Mouse (Mus musculus) embryonic facial prominence, embryonic 13.5 days (tissue): ENCODE results near the gene Gng8. TPM values are rescaled to one million over a fixed set of nuclear protein-coding genes. Genes with fewer than 3 reads are reported as not detected.

Source experiments
- ATAC-seq: fragments of 200-750 bp; cut with Nextera tagmentation; 2 replicates; pipeline ENCODE4 v1.8.0; 2017; ENCODE audit warnings: low read depth; ENCODE audit not compliant: insufficient number of reproducible peaks, insufficient read depth, low FRiP score, low TSS enrichment
- H3K27ac ChIP-seq: fragments of 300-500 bp; sonication (generic); 2 replicates; pipeline ENCODE4 v1.5.1; 2015; ENCODE audit warnings: moderate library complexity, mild to moderate bottlenecking, inconsistent platforms
- H3K27me3 ChIP-seq: fragments of 300-500 bp; sonication (generic); 2 replicates; pipeline ENCODE4 v1.6.1; 2015; ENCODE audit warnings: mild to moderate bottlenecking, inconsistent platforms
- H3K36me3 ChIP-seq: fragments of 300-500 bp; sonication (generic); 2 replicates; pipeline ENCODE4 v1.6.1; 2015; ENCODE audit warnings: mild to moderate bottlenecking, inconsistent platforms
- H3K4me1 ChIP-seq: fragments of 300-500 bp; sonication (generic); 2 replicates; pipeline ENCODE4 v1.6.1; 2015; ENCODE audit warnings: inconsistent platforms
- H3K4me2 ChIP-seq: fragments of 300-500 bp; sonication (generic); 2 replicates; pipeline ENCODE4 v1.6.1; 2015; ENCODE audit warnings: moderate library complexity, mild to moderate bottlenecking, inconsistent platforms
- H3K4me3 ChIP-seq: fragments of 300-500 bp; sonication (generic); 2 replicates; pipeline ENCODE4 v1.5.1; 2015; ENCODE audit warnings: mild to moderate bottlenecking, inconsistent platforms
- H3K9ac ChIP-seq: fragments of 300-500 bp; sonication (generic); 2 replicates; pipeline ENCODE4 v1.6.1; 2015; ENCODE audit warnings: mild to moderate bottlenecking, inconsistent platforms
- H3K9me3 ChIP-seq: fragments of 300-500 bp; sonication (generic); 2 replicates; pipeline ENCODE4 v1.6.1; 2016; ENCODE audit warnings: inconsistent platforms
- WGBS: fragments of 180-500 bp; shearing (Covaris S2); methylation state at CpG from one replicate; pipeline ENCODE4 v1.1.7; 2015; ENCODE audit warnings: mixed read lengths; 5-methylcytosine and 5-hydroxymethylcytosine counted together
- polyA plus RNA-seq: library from polyadenylated mRNA; unstranded; fragments of >200 nt; fragmentation: Nextera tagmentation; extraction: Ambion mirVana; gene quantifications from 2 replicates; pipeline ENCODE4 v1.2.1, GENCODE M21; 2015

Gene Gng8
- polyA plus RNA-seq, 1 experiment from 2014 or later = 19.9 TPM

- 6% methylated on average over 5 of the region's 6 CpGs for WGBS
- Histone ChIP-seq H3K36me3 (0 out of 2 replicates have a peak, but pooled peaks cover 4% of the 10 kb centered on the region), H3K4me2 (peak overlapping the region; percentile 72), H3K4me1 (peaks cover 60% of the 10 kb centered on the region), H3K9me3 (no peaks in the 10 kb centered on the region), H3K27me3 (peaks cover 9% of the 10 kb centered on the region; the same call in 1 of the 2 replicates), H3K27ac (no peak overlapping the region), H3K4me3 (peak overlapping the region; percentile 30), H3K9ac (peak overlapping the region; percentile 61; the same call in 1 of the 2 replicates)
- ATAC-seq = no peak
Measured at GRCm38 (mm10) chr7:16893612-16894011, 2.0 kb downstream of the Gng8 start.

DNA sequence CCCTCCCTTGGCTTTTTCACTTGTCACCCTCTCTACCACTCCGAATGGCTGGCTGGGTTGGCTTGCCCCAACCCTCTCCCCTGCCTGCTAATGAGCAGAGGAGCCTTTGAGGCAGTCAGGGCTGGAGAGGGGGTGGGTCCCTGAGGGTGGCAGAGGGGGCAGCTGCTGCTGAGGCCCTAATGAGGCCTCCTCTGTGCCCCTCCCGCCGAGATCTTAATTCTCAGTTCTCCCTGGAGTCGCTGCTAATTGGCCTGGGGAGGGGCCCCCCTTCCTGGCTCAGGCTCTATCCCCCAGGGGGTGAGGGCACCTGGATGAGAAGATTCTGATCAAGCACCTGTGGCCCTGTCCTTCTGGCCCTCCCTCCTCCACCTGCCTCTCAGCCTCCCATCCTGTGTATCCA is 2.7 kb downstream of the Gng8 start:
- peaks cover 63% of the 10 kb centered on the region for H3K4me1 ChIP-seq
- H3K27ac ChIP-seq = peak overlapping the region; percentile 23; the same call in 1 of the 2 replicates
- WGBS = 3% methylated on average over 4 of the region's 4 CpGs
- H3K27me3 ChIP-seq = peaks cover 9% of the 10 kb centered on the region; the same call in 1 of the 2 replicates
- 0 out of 2 replicates have a peak, but pooled peaks cover 4% of the 10 kb centered on the region for H3K36me3 ChIP-seq
- H3K9ac ChIP-seq = 0 out of 2 replicates have a peak overlapping the region, but pooled peaks have one; percentile 55
- H3K4me2 ChIP-seq = peak overlapping the region; percentile 72
- ATAC-seq = no peak
- H3K9me3 ChIP-seq = no peaks in the 10 kb centered on the region
- peak overlapping the region; percentile 30 for H3K4me3 ChIP-seq

DNA sequence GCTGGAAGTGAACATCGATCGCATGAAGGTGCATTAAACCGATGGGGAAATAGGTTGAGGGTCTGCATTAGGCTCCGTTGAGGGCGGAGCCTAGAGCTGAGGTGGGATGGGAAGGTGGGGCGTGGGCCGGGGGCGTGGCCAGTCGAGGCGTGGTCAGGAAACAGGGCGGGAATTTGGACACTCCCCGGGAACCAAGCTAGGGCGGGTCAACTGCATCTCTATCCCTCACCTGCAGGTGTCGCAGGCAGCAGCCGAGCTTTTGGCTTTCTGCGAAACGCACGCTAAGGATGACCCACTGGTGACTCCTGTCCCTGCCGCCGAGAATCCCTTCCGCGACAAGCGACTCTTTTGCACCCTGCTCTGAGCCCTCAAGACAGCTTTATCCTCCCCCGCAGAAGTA is 3.4 kb downstream of the Gng8 start:
- H3K9me3 ChIP-seq = no peaks in the 10 kb centered on the region
- WGBS = 1% methylated on average over 24 of the region's 24 CpGs
- H3K36me3 ChIP-seq = 0 out of 2 replicates have a peak, but pooled peaks cover 4% of the 10 kb centered on the region
- H3K4me1 ChIP-seq = peaks cover 64% of the 10 kb centered on the region
- peak overlapping the region; percentile 30 for H3K4me3 ChIP-seq
- H3K27me3 ChIP-seq = peaks cover 9% of the 10 kb centered on the region; the same call in 1 of the 2 replicates
- ATAC-seq = no peak
- peak overlapping the region; percentile 55; the same call in 1 of the 2 replicates for H3K27ac ChIP-seq
- peak overlapping the region; percentile 72 for H3K4me2 ChIP-seq
- 0 out of 2 replicates have a peak overlapping the region, but pooled peaks have one; percentile 55 for H3K9ac ChIP-seq

DNA sequence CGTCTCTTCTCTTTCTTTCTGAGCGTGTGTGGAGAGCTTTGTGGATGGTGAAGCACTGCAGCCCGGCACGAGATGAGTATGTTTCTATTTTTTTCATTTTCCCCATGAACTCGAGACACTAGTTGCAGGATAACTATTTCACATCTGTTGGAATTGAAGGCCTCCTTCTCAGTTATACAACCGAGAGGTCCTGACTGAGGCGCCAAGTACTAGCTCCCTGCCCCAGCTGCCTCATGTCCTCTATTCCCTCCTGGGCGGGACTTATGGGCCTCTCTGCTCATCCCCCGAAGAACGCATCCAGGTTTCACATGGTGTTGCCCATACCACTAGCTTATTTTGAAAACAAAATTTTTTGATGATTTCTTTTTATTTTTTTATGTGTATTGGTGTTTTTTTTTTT is 3.9 kb downstream of the Gng8 start:
- H3K9ac ChIP-seq = 0 out of 2 replicates have a peak overlapping the region, but pooled peaks have one; percentile 55
- peak overlapping the region; percentile 30 for H3K4me3 ChIP-seq
- H3K36me3 ChIP-seq = 0 out of 2 replicates have a peak, but pooled peaks cover 4% of the 10 kb centered on the region
- peak overlapping the region; percentile 72 for H3K4me2 ChIP-seq
- H3K27me3 ChIP-seq = peaks cover 9% of the 10 kb centered on the region; the same call in 1 of the 2 replicates
- WGBS = 27% methylated on average over 10 of the region's 10 CpGs
- peaks cover 64% of the 10 kb centered on the region for H3K4me1 ChIP-seq
- no peak for ATAC-seq
- H3K9me3 ChIP-seq = no peaks in the 10 kb centered on the region
- H3K27ac ChIP-seq = no peak overlapping the region

DNA sequence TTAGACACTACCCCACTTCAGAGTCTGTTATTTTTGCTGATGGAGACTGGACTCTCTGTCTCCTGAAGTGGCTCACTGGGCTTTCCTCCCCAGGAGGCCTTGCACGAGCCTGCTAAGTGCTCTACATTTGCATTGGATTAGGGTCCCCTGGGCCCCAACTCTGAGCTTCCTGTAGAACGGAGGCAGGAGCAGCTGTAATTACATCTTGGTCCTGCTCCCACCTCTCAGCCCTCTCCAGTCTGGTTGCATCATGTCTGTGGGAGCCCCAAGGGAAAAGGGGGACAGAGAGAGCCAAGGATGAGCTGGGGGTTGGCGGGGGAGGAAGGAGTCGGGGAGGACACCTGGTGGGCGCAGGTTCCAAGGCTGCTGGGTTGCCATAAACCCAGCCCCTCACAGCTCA is 8.9 kb downstream of the Gng8 start:
- H3K4me3 ChIP-seq = no peak overlapping the region
- ATAC-seq = no peak
- H3K4me2 ChIP-seq = no peak overlapping the region
- WGBS = 12% methylated on average over 5 of the region's 5 CpGs
- H3K27ac ChIP-seq = no peak overlapping the region
- H3K36me3 ChIP-seq = 0 out of 2 replicates have a peak, but pooled peaks cover 4% of the 10 kb centered on the region
- 0 out of 2 replicates have a peak overlapping the region, but pooled peaks have one; percentile 36 for H3K9ac ChIP-seq
- H3K27me3 ChIP-seq = no peaks in the 10 kb centered on the region
- H3K9me3 ChIP-seq = no peaks in the 10 kb centered on the region
- peaks cover 35% of the 10 kb centered on the region for H3K4me1 ChIP-seq

GRCm38 (mm10) chr7:16903439-16903955 is 11.9 kb downstream of the Gng8 start:
- no peaks in the 10 kb centered on the region for H3K9me3 ChIP-seq
- no peak overlapping the region for H3K9ac ChIP-seq
- WGBS = 86% methylated on average over 2 of the region's 2 CpGs
- H3K27me3 ChIP-seq = no peaks in the 10 kb centered on the region
- H3K4me3 ChIP-seq = no peak overlapping the region
- peaks cover 55% of the 10 kb centered on the region for H3K4me1 ChIP-seq
- ATAC-seq = no peak
- no peaks in the 10 kb centered on the region for H3K36me3 ChIP-seq
- no peak overlapping the region for H3K27ac ChIP-seq
- no peak overlapping the region for H3K4me2 ChIP-seq

- H3K4me3 ChIP-seq = no peak overlapping the region
- no peak overlapping the region for H3K4me2 ChIP-seq
- no peak for ATAC-seq
- no peak overlapping the region for H3K27ac ChIP-seq
- WGBS = 50% methylated on average over 9 of the region's 10 CpGs
- H3K4me1 ChIP-seq = peaks cover 59% of the 10 kb centered on the region
- no peak overlapping the region for H3K9ac ChIP-seq
- H3K27me3 ChIP-seq = no peaks in the 10 kb centered on the region
- no peaks in the 10 kb centered on the region for H3K9me3 ChIP-seq
- no peaks in the 10 kb centered on the region for H3K36me3 ChIP-seq
Measured at GRCm38 (mm10) chr7:16904120-16904675, 12.6 kb downstream of the Gng8 start.

GRCm38 (mm10) chr7:16905491-16906021 is 14.0 kb downstream of the Gng8 start:
- Histone ChIP-seq H3K4me1 (peaks cover 49% of the 10 kb centered on the region), H3K4me3 (no peak overlapping the region), H3K4me2 (no peak overlapping the region), H3K27me3 (no peaks in the 10 kb centered on the region), H3K9me3 (no peaks in the 10 kb centered on the region), H3K27ac (no peak overlapping the region), H3K9ac (no peak overlapping the region), H3K36me3 (no peaks in the 10 kb centered on the region)
- ATAC-seq = no peak
- WGBS = 44% methylated on average over 9 of the region's 9 CpGs

GRCm38 (mm10) chr7:16906281-16906680 is 14.7 kb downstream of the Gng8 start, which contains the start of gene Ptgir:
TSS of gene Ptgir (plus strand) at chr7:16906490.
- no peaks in the 10 kb centered on the region for H3K27me3 ChIP-seq
- 0 out of 2 replicates have a peak within 1 kb of the TSS, but pooled peaks have one; percentile 40 for H3K9ac ChIP-seq
- WGBS = under 1% methylated on average over 6 of the region's 6 CpGs
- ATAC-seq = no peak
- no peaks in the 10 kb centered on the region for H3K9me3 ChIP-seq
- peak within 1 kb of the TSS; percentile 7; the same call in 1 of the 2 replicates for H3K4me2 ChIP-seq
- H3K27ac ChIP-seq = no peak within 1 kb of the TSS
- H3K4me1 ChIP-seq = peaks cover 46% of the 10 kb centered on the region
- no peak within 1 kb of the TSS for H3K4me3 ChIP-seq
- H3K36me3 ChIP-seq = no peaks in the 10 kb centered on the region

DNA sequence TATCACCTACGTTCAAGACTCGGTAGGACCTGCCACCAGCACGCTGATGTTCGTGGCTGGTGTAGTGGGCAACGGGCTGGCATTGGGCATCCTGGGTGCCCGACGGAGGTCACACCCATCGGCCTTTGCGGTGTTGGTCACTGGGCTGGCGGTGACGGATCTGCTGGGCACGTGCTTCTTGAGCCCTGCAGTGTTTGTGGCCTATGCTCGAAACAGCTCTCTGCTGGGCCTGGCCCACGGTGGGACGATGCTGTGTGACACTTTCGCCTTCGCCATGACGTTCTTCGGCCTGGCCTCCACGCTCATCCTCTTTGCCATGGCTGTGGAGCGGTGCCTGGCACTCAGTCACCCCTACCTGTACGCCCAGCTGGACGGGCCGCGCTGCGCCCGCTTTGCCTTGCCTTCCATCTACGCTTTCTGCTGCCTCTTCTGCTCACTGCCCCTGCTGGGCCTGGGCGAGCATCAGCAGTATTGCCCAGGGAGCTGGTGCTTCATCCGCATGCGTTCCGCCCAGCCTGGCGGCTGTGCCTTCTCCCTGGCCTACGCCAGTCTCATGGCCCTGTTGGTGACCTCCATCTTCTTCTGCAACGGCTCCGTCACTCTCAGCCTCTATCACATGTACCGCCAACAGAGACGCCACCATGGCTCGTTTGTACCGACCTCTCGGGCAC is 15.4 kb downstream of the Gng8 start:
- 0 out of 2 replicates have a peak overlapping the region, but pooled peaks have one; percentile 40 for H3K9ac ChIP-seq

GRCm38 (mm10) chr7:16907842-16908241 is 16.3 kb downstream of the Gng8 start:
- H3K4me3 ChIP-seq = no peak overlapping the region
- H3K9me3 ChIP-seq = no peaks in the 10 kb centered on the region
- 73% methylated on average over 7 of the region's 7 CpGs for WGBS
- peaks cover 44% of the 10 kb centered on the region for H3K4me1 ChIP-seq
- ATAC-seq = no peak
- no peaks in the 10 kb centered on the region for H3K36me3 ChIP-seq
- H3K27ac ChIP-seq = no peak overlapping the region
- H3K9ac ChIP-seq = 0 out of 2 replicates have a peak overlapping the region, but pooled peaks have one; percentile 32
- no peak overlapping the region for H3K4me2 ChIP-seq
- no peaks in the 10 kb centered on the region for H3K27me3 ChIP-seq

More for the DNA sequence above, 15.4 kb downstream of the Gng8 start:
- Histone ChIP-seq H3K4me2 (no peak overlapping the region), H3K4me3 (no peak overlapping the region), H3K36me3 (no peaks in the 10 kb centered on the region), H3K27me3 (no peaks in the 10 kb centered on the region), H3K4me1 (peaks cover 41% of the 10 kb centered on the region), H3K9me3 (no peaks in the 10 kb centered on the region), H3K27ac (no peak overlapping the region)
- ATAC-seq = no peak
- whole genome bisulfite sequencing = 92% methylated on average over 41 of the region's 41 CpGs
